1 mouse cellular context compared by ENCODE assay signal in the genomic region with DNA sequence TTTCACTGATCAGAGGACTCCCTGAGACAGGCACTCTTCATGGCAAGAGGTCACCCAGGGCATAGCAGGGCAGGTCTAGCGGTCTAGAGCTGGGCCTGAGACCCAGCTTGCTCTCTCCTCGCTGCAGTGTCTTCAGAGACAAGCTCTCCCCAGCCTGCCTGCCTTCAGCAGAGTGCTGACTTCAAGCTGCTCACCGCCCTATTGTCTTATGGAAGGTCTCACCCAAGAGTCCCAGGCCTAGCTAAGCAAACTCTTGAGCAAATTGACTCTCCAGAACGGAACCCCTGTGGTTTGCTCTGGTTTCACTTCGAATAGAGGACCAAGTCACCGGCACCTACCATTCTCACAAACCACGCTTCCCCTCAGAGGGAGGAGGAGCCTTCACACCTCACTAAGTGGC.
TF ChIP-seq lines count a peak whose summit lies in the region.

No protein-coding gene starts in this region.

TF ChIP-seq in CH12.LX, 34 proteins besides CTCF, POLR2A, EP300 and RAD21 (continued from another document):
- TF ChIP-seq JUND (conservative IDR thresholded peaks at IDR 0.05; ENCODE audit: low read depth, low read length) (no peak), MAX (IDR thresholded peaks at IDR 0.05; ENCODE audit: low read length) (peak; percentile 80), ZKSCAN1 (IDR thresholded peaks at IDR 0.05; ENCODE audit: borderline replicate concordance, low read depth, low read length) (no peak)
